ENCODE assay signal across 9 mouse cellular contexts in genomic region chrX:167817363-167817762, GRCm38 (mm10).
DNase-seq lines count a peak whose midpoint lies in the region; ATAC-seq lines count a peak whose summit lies in the region.
"Had no signal": no experiment of that assay in that cellular context is flagged by ENCODE, and none has a peak within 500 bp of the region (broad histone marks: within the 10 kb centered on the region; RNA-seq: fewer than 3 reads in every experiment).

No protein-coding gene starts in this region.

- H3K27ac ChIP-seq in liver, embryonic 11.5 days (ENCODE audit: low read depth, low read length) = no peak overlapping the region
- H3K27ac ChIP-seq: lung, embryonic 15.5 days; stomach, embryonic 15.5 days had no signal

- no peak overlapping the region for H3K9ac ChIP-seq in liver, embryonic 11.5 days (ENCODE audit: low read depth, low read length)
- H3K9ac ChIP-seq: lung, embryonic 15.5 days; stomach, embryonic 15.5 days had no signal

- no peaks in the 10 kb centered on the region for H3K4me1 ChIP-seq in liver, embryonic 11.5 days (replicated peaks; ENCODE audit: control insufficient read depth, insufficient read depth, low read length)
- H3K4me1 ChIP-seq: lung, embryonic 15.5 days; stomach, embryonic 15.5 days had no signal

- no peak overlapping the region for H3K4me3 ChIP-seq in liver, embryonic 11.5 days (ENCODE audit: low read depth, low read length)
- H3K4me3 ChIP-seq: lung, embryonic 15.5 days; stomach, embryonic 15.5 days had no signal

- H3K27me3 ChIP-seq in liver, embryonic 11.5 days (replicated peaks; ENCODE audit: control insufficient read depth, insufficient read depth, low read length) = 0 out of 2 replicates have a peak, but pooled peaks cover 4% of the 10 kb centered on the region
- H3K27me3 ChIP-seq: lung, embryonic 15.5 days; stomach, embryonic 15.5 days had no signal

- H3K4me2 ChIP-seq in liver, embryonic 11.5 days = no peak overlapping the region
- H3K4me2 ChIP-seq: lung, embryonic 15.5 days; stomach, embryonic 15.5 days had no signal

- 46% methylated on average over 4 of the region's 4 CpGs for WGBS in liver, embryonic 11.5 days

- DNase-seq in liver (peak; percentile 9), NIH3T3 (ENCODE audit: low read depth) (peak; percentile 34)
- DNase-seq in liver, embryonic 11.5 days (ENCODE audit: low spot score) = no peak
- peak; percentile 0 for DNase-seq in c-Kit-positive CD71-positive TER-119-negative erythroid progenitor cells, embryonic 14.5 days (ENCODE audit: low read depth)
- peak; percentile 22 for DNase-seq in lung, postnatal 14 days
- no peak for DNase-seq in cerebellum, adult 11-12 months
- DNase-seq in gastrocnemius, postnatal 36 days = no peak

- intact Hi-C loops in gastrocnemius, postnatal 36 days (cut with DNase I) = no loop called here

- no peaks in the 10 kb centered on the region for H3K36me3 ChIP-seq in liver, embryonic 11.5 days (ENCODE audit: control insufficient read depth, insufficient read depth, low read length)
- H3K36me3 ChIP-seq: lung, embryonic 15.5 days; stomach, embryonic 15.5 days had no signal

- ATAC-seq in liver, embryonic 11.5 days (replicated peaks; ENCODE audit: low FRiP score) = no peak; the same call in 1 of the 2 replicates

- H3K9me3 ChIP-seq in liver, embryonic 11.5 days (ENCODE audit: control insufficient read depth, low read length) = no peaks in the 10 kb centered on the region
- H3K9me3 ChIP-seq: lung, embryonic 15.5 days; stomach, embryonic 15.5 days had no signal

Comparison
In these comparisons a context has a peak if more than half of its experiments do, and no peak if none do; other contexts are left out.
1. DNase-seq: peak in liver (single experiment), NIH3T3 (single experiment), c-Kit-positive CD71-positive TER-119-negative erythroid progenitor cells, embryonic 14.5 days (single experiment) and lung, postnatal 14 days (single experiment); none in liver, embryonic 11.5 days (single experiment), cerebellum, adult 11-12 months (single experiment) and gastrocnemius, postnatal 36 days (0 of 2).